Mouse (Mus musculus) megakaryocyte, embryonic 14.5 days (primary cell): ENCODE data around the gene Rb1. TPM values are rescaled to one million over a fixed set of nuclear protein-coding genes. Genes with fewer than 3 reads are reported as not detected.

Source experiments
- H3K27me3 ChIP-seq: replicated peaks from 2 replicates; pipeline ENCODE3; 2012; ENCODE audit warnings: inconsistent platforms
- H3K36me3 ChIP-seq: replicated peaks from 2 replicates; pipeline ENCODE3; 2012; ENCODE audit warnings: low read length, inconsistent platforms, mixed read lengths
- H3K4me1 ChIP-seq: 2 replicates; pipeline ENCODE4 v1.6.1; 2012; ENCODE audit warnings: inconsistent platforms
- H3K4me3 ChIP-seq: replicated peaks from 2 replicates; pipeline ENCODE3; 2012; ENCODE audit warnings: moderate library complexity, mild to moderate bottlenecking, inconsistent platforms
- H3K9me3 ChIP-seq: 2 replicates; pipeline ENCODE4 v1.6.1; 2012; ENCODE audit warnings: inconsistent platforms
- FLI1 ChIP-seq: IDR thresholded peaks from 2 replicates; pipeline ENCODE4 v1.6.1; 2012; ENCODE audit warnings: low read length, inconsistent platforms, mixed read lengths
- GATA1 ChIP-seq: IDR thresholded peaks from 3 replicates; pipeline ENCODE4 v1.6.1; 2012; ENCODE audit warnings: mixed read lengths, low read length, inconsistent platforms, borderline replicate concordance
- polyA plus RNA-seq: library from polyadenylated mRNA; stranded (reverse); fragments of >175 nt; gene quantifications from 2 replicates; pipeline ENCODE4 v1.2.3, GENCODE M21; 2012; ENCODE audit warnings: low replicate concordance; ENCODE audit not compliant: insufficient read depth

The Rb1 gene
- polyA plus RNA-seq, 1 experiment, result 6.4 TPM

DNA sequence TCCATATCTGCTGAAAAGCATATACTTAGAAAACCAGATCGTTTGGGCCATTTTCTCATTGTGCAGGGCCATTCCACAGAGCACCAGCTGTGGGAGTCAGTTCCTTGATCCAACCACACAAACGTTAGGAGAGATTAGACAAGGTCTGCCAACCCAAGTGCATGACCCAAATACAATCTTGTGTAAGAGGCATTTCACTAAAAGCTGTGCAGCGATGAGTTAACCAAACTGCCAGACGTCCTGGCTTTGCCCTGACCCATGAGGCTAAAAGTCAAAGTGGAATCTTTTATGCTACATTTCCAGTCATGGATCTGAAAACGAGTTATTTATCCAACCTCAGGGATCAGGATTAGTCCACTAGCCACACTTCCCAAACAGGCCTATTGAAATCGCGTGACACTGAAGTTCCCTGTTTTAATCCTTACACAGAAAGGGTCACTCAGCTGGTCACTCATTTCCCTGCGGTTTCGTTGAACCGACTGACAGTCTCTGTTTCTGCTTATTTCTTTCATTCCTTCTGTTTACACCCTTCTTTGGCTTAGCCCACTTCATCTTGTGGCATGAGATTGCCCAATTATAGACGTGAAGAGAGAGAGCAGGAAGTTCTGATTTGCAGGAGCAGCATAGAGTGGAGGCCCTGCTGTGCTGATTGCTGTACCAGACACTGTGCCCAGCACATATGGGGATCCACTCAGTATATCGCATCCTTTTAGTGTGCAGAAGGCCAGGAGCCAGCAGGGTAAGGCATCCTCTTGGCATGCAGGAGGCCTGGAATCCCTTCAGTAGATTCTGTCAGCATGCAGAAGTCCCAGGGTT is 153.2 kb downstream of the Rb1 start:
- Histone ChIP-seq H3K27me3 (no peaks in the 10 kb centered on the region), H3K4me1 (peaks cover 95% of the 10 kb centered on the region), H3K36me3 (peaks cover 87% of the 10 kb centered on the region), H3K9me3 (no peaks in the 10 kb centered on the region), H3K4me3 (peak overlapping the region; percentile 74)
- no peak for TF ChIP-seq GATA1
- no peak for TF ChIP-seq FLI1

GRCm38 (mm10) chr14:73169926-73170844 is 155.4 kb downstream of the Rb1 start:
- Histone ChIP-seq H3K27me3 (no peaks in the 10 kb centered on the region), H3K9me3 (no peaks in the 10 kb centered on the region), H3K4me1 (peaks cover 79% of the 10 kb centered on the region), H3K36me3 (peaks cover 94% of the 10 kb centered on the region), H3K4me3 (peak overlapping the region; percentile 40)
- TF ChIP-seq GATA1 (no peak), FLI1 (no peak)

DNA sequence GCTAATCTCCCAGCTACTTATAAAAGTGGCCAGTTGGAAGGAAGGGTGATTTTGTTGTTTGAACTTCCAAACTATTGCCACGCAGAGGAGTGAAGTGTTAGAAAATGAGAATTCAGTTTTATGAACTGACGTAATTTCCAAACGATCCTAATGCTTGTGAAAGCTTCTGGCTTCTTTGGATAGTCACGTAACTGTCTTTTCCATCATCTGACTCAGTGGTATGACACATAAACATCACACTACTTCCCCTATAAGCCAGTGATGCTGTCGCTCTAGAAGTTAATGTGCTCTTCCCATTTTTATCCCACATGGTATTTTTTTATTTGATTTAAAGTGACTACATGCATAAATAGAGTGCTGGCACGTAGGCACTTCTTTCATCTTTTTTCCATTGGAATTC is 157.0 kb downstream of the Rb1 start:
- TF ChIP-seq FLI1 (no peak), GATA1 (no peak)
- no peaks in the 10 kb centered on the region for H3K9me3 ChIP-seq
- no peaks in the 10 kb centered on the region for H3K27me3 ChIP-seq
- H3K4me1 ChIP-seq, result peaks cover 77% of the 10 kb centered on the region
- H3K36me3 ChIP-seq, result peaks cover 94% of the 10 kb centered on the region
- H3K4me3 ChIP-seq, result no peak overlapping the region

DNA sequence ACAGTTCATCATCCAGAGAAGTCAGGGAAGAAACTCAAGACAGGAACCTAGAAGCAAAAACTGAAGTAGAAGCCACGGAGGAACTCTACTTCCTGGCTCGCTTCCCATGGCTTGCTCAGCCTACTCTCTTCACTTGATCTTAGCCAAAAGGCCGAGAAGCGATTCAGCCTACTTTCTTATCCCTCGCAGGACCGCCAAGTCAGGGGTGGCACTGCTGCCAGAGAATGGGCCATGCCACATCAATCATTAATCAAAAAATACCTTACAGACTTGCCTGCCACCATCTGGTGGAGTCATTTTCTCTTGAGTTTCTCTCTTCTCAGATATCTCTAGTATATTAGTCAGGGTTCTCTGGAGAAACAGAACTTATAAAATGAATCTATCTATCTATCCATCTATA is 160.5 kb downstream of the Rb1 start:
- TF ChIP-seq GATA1 (no peak), FLI1 (no peak)
- Histone ChIP-seq H3K4me1 (peaks cover 76% of the 10 kb centered on the region), H3K36me3 (peaks cover 94% of the 10 kb centered on the region), H3K9me3 (no peaks in the 10 kb centered on the region), H3K4me3 (no peak overlapping the region), H3K27me3 (no peaks in the 10 kb centered on the region)

DNA sequence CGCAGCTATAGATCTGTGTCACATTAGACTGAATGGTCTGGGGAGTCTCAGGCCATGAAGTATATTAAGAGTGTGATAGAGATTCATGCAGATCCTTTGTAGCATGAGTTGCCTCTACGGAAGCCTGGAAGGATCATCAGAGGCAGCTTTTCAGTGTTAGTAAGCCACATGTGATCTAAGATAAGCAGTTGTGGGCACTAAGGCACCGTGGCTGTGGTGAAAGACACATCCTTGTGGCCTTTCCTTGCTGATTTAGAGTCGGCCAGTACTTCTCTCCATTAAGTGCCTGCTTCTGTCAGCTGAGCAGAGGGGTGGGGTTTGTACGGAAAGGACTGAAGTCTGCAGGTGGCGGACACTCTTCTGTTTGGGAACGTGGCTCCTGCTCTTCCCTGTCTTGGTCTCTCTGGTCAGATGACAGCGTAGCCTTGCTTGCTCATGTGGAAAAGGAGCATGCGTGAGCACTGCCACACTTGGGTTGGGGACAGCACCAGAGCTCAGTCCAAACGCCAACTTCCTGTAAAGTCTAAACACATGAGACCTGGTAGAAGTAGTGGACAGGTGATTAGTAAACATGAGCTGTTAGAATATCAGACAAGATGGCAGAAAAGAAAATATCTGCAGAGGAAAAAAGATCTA is 162.1 kb downstream of the Rb1 start:
- no peak for TF ChIP-seq FLI1
- no peak for TF ChIP-seq GATA1
- peaks cover 97% of the 10 kb centered on the region for H3K36me3 ChIP-seq
- H3K27me3 ChIP-seq, result no peaks in the 10 kb centered on the region

DNA sequence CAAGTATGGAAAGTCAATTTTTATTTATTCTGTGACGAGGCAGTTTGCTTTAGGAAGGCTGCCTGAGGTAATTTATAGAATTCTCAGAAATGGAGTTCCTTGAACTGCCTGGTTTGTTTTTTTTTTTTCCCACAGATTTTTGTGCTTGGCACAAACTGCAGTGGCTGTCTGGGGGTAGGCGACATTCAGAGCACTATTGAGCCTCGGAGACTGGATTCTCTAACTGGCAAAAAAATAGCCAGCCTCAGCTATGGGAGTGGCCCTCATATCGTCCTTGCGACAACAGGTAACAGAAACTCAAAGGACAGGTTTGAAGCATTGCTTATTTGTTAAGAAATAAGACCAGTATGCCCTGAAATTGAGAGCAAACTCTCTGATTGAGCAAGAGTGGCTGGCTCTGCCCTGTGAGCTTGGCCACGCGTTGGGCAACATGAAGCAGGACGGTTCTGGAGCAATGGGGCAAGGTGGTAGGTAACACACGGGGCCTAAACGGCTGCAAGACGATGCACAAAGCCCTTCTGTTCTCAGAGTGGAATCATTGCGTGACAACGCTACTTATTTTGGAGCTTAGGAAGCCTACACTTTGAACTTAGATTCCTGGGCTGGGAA is 163.3 kb downstream of the Rb1 start:
- TF ChIP-seq GATA1 (no peak), FLI1 (no peak)

More for the DNA sequence above, 162.1 kb downstream of the Rb1 start:
- H3K9me3 ChIP-seq, result no peaks in the 10 kb centered on the region
- H3K4me1 ChIP-seq, result peaks cover 72% of the 10 kb centered on the region
- peak overlapping the region; percentile 60 for H3K4me3 ChIP-seq

DNA sequence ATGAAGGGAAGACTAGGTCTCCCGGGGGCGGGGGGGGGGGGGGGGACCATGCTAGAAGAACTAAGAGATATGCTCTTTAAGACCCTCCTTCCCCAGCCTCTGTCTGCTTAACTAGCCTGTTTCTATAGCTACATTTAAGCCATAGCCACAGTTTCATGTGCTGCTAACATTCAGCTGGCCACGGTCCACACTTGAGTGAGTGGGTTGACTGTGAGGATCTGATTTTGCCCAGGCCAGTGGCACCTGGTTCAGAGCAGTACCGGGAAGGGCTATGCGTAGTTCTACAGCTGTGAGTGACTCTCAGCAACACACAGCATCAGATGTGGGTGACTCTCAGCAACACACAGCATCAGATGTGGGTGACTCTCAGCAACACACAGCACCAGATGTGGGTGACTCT is 164.3 kb downstream of the Rb1 start:
- no peak overlapping the region for H3K4me3 ChIP-seq
- TF ChIP-seq FLI1 (no peak), GATA1 (no peak)
- H3K27me3 ChIP-seq, result no peaks in the 10 kb centered on the region
- H3K9me3 ChIP-seq, result no peaks in the 10 kb centered on the region
- peaks cover 97% of the 10 kb centered on the region for H3K36me3 ChIP-seq
- peaks cover 58% of the 10 kb centered on the region for H3K4me1 ChIP-seq

More for the DNA sequence above, 163.3 kb downstream of the Rb1 start:
- Histone ChIP-seq H3K9me3 (no peaks in the 10 kb centered on the region), H3K27me3 (no peaks in the 10 kb centered on the region), H3K4me1 (peaks cover 63% of the 10 kb centered on the region), H3K36me3 (peaks cover 97% of the 10 kb centered on the region), H3K4me3 (no peak overlapping the region)

- TF ChIP-seq GATA1 (no peak), FLI1 (no peak)
- Histone ChIP-seq H3K4me1 (peaks cover 87% of the 10 kb centered on the region), H3K36me3 (peaks cover 77% of the 10 kb centered on the region), H3K4me3 (no peak overlapping the region), H3K27me3 (no peaks in the 10 kb centered on the region), H3K9me3 (no peaks in the 10 kb centered on the region)
Observed at GRCm38 (mm10) chr14:73148125-73148524, 177.5 kb downstream of the Rb1 start.

DNA sequence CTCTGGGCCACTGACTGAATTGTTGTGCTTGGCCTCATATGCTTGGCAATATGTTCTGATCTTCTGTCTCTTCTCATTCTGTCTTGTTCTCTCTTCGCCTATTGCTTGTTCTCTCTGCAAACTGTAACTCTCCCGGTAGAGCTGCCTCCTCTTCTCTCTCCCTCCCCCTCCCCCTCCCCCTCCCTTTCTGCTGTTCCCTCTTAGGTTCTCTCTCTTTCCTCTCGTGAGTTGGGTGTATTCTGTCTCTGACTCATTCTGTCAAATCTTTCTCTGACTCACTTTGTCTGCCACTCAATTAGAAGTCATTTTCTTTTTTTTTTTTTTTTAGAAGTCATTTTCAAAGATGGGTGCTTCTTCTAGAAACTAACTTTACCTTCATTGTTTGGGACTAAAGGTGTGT is 178.9 kb downstream of the Rb1 start:
- Histone ChIP-seq H3K36me3 (peaks cover 63% of the 10 kb centered on the region), H3K4me3 (no peak overlapping the region), H3K27me3 (no peaks in the 10 kb centered on the region), H3K4me1 (peaks cover 91% of the 10 kb centered on the region), H3K9me3 (no peaks in the 10 kb centered on the region)
- no peak for TF ChIP-seq FLI1
- TF ChIP-seq GATA1, result no peak
